Mouse (Mus musculus) activated CD4-positive, CD25-positive, alpha-beta regulatory T cell, adult 4 months (primary cell): ENCODE measurements around the gene Rpl29. TPM values are rescaled to one million over a fixed set of nuclear protein-coding genes. Genes with fewer than 3 reads are reported as not detected.

Experiments used
- ATAC-seq: one replicate; pipeline ENCODE4 v1.8.0; 2017
- polyA plus RNA-seq, 2 experiments: library from polyadenylated mRNA; unstranded; fragments of 100-300 nt; shearing (Covaris generic); gene quantifications; one replicate each; pipeline ENCODE4 v1.2.1; 2017

Rpl29 gene
- polyA plus RNA-seq, 2 experiments from 2014 or later: 1,290 to 1,880 TPM

- no peak for ATAC-seq
These were observed 44.0 kb downstream of the Rpl29 start for GRCm38 (mm10) chr9:106473081-106473752.

GRCm38 (mm10) chr9:106473753-106474105 lies 44.5 kb downstream of the Rpl29 start:
- no peak for ATAC-seq

- ATAC-seq: no peak
These were observed 45.2 kb downstream of the Rpl29 start for GRCm38 (mm10) chr9:106474456-106474855.

GRCm38 (mm10) chr9:106475046-106475445 lies 45.8 kb downstream of the Rpl29 start:
- ATAC-seq: no peak

- no peak for ATAC-seq
These were observed 46.4 kb downstream of the Rpl29 start, which contains the start of gene Rrp9 for GRCm38 (mm10) chr9:106475663-106476001. TSS of gene Rrp9 (plus strand) at chr9:106475963.

GRCm38 (mm10) chr9:106476002-106476923 lies 47.0 kb downstream of the Rpl29 start:
- peak; percentile 24 for ATAC-seq

- ATAC-seq: peak; percentile 94
These were observed 47.8 kb downstream of the Rpl29 start, which contains the start of gene Parp3 for GRCm38 (mm10) chr9:106476924-106477484. TSS of gene Parp3 (minus strand) at chr9:106476949.

- no peak for ATAC-seq
These were observed 48.4 kb downstream of the Rpl29 start for GRCm38 (mm10) chr9:106477649-106478048.

GRCm38 (mm10) chr9:106478101-106478500 lies 48.8 kb downstream of the Rpl29 start:
- no peak for ATAC-seq

GRCm38 (mm10) chr9:106480541-106480940 lies 51.3 kb downstream of the Rpl29 start:
- no peak for ATAC-seq

- ATAC-seq: no peak
These were observed 51.8 kb downstream of the Rpl29 start for GRCm38 (mm10) chr9:106481075-106481474.

Other genes starting within 250 kb of the Rpl29 start
- 10 to 100 TPM; 13.6 to 14.2 TPM for gene Ppm1m, start 229.7 kb upstream of the Rpl29 start, polyA plus RNA-seq
- gene Twf2, start 226.3 kb upstream of the Rpl29 start, polyA plus RNA-seq: 100 to 1,000 TPM; 144 to 147 TPM
- gene Tlr9, start 206.9 kb upstream of the Rpl29 start, polyA plus RNA-seq: under 1 TPM in 1 of 2 experiments, not detected in 1; 0.13 TPM
- gene Alas1, start 180.8 kb upstream of the Rpl29 start, polyA plus RNA-seq: 10 to 100 TPM; 37.8 to 65.0 TPM
- gene Poc1a, start 148.4 kb upstream of the Rpl29 start, polyA plus RNA-seq: 10 to 100 TPM in 1 of 2 experiments, 1 to 10 TPM in 1; 7.9 to 13.5 TPM
- gene Dusp7, start 60.8 kb upstream of the Rpl29 start, polyA plus RNA-seq: 10 to 100 TPM; 16.7 to 20.0 TPM
- gene Acy1, start 8.9 kb downstream of the Rpl29 start, polyA plus RNA-seq: 1 to 10 TPM; 9.3 to 10.0 TPM
- 10 to 100 TPM in 1 of 2 experiments, 1 to 10 TPM in 1; 8.1 to 10.1 TPM for gene Abhd14b, start 18.0 kb downstream of the Rpl29 start, polyA plus RNA-seq
- 10 to 100 TPM; 12.7 to 13.0 TPM for gene Abhd14a, start 18.2 kb downstream of the Rpl29 start, polyA plus RNA-seq
- 1 to 10 TPM; 4.5 to 4.8 TPM for gene Pcbp4, start 23.8 kb downstream of the Rpl29 start, polyA plus RNA-seq
- gene Gpr62, start 36.5 kb downstream of the Rpl29 start, polyA plus RNA-seq: not detected
- 10 to 100 TPM; 23.1 to 33.9 TPM for gene Rrp9, start 46.5 kb downstream of the Rpl29 start, polyA plus RNA-seq
- gene Parp3, start 47.5 kb downstream of the Rpl29 start, polyA plus RNA-seq: 10 to 100 TPM; 36.0 to 48.1 TPM
- not detected for gene Iqcf1, start 70.5 kb downstream of the Rpl29 start, polyA plus RNA-seq
- gene Iqcf5, start 85.1 kb downstream of the Rpl29 start, polyA plus RNA-seq: not detected
- not detected for gene Iqcf3, start 132.2 kb downstream of the Rpl29 start, polyA plus RNA-seq
- not detected for gene Iqcf4, start 141.5 kb downstream of the Rpl29 start, polyA plus RNA-seq
- not detected for gene Iqcf6, start 197.1 kb downstream of the Rpl29 start, polyA plus RNA-seq
- gene Grm2, start 226.6 kb downstream of the Rpl29 start, polyA plus RNA-seq: under 1 TPM in 1 of 2 experiments, not detected in 1; 0.16 TPM